Mouse (Mus musculus) limb, embryonic 14.5 days (tissue): ENCODE data around the gene Zfp30. TPM values are rescaled to one million over a fixed set of nuclear protein-coding genes. Genes with fewer than 3 reads are reported as not detected.

ENCODE experiments used
- ATAC-seq: fragments of 200-750 bp; cut with Nextera tagmentation; 2 replicates; pipeline ENCODE4 v1.8.0; 2017; ENCODE audit warnings: low read depth, moderate number of reproducible peaks, moderate TSS enrichment; ENCODE audit not compliant: low FRiP score
- DNase-seq: peaks from one replicate; pipeline ENCODE4 v3.0.0-alpha.2; 2015; ENCODE audit warnings: low spot score
- H3K27ac ChIP-seq: fragments of 300-500 bp; sonication (generic); replicated peaks from 2 replicates; pipeline ENCODE4 v1.5.1; 2014; ENCODE audit warnings: low read depth, mild to moderate bottlenecking, low read length, moderate library complexity, mixed read lengths
- H3K27me3 ChIP-seq: fragments of 300-500 bp; sonication (generic); 2 replicates; pipeline ENCODE4 v1.6.1; 2014; ENCODE audit warnings: low read length, mixed read lengths; ENCODE audit not compliant: control insufficient read depth, insufficient read depth
- H3K36me3 ChIP-seq: fragments of 300-500 bp; sonication (generic); 2 replicates; pipeline ENCODE4 v1.6.1; 2014; ENCODE audit warnings: mild to moderate bottlenecking, low read length, moderate library complexity, mixed read lengths; ENCODE audit not compliant: control insufficient read depth, insufficient read depth
- H3K4me1 ChIP-seq: fragments of 300-500 bp; sonication (generic); 2 replicates; pipeline ENCODE4 v1.6.1; 2014; ENCODE audit warnings: antibody characterized with exemption, low read length, mixed read lengths; ENCODE audit not compliant: control insufficient read depth, insufficient read depth
- H3K4me2 ChIP-seq: fragments of 300-500 bp; sonication (generic); replicated peaks from 2 replicates; pipeline ENCODE4 v1.6.1; 2014; ENCODE audit warnings: low read depth, mild to moderate bottlenecking, low read length, moderate library complexity; ENCODE audit not compliant: severe bottlenecking
- H3K4me3 ChIP-seq: fragments of 300-500 bp; sonication (generic); replicated peaks from 2 replicates; pipeline ENCODE4 v1.5.1; 2014; ENCODE audit warnings: low read length
- H3K9ac ChIP-seq: fragments of 300-500 bp; sonication (generic); 2 replicates; pipeline ENCODE4 v1.6.1; 2014; ENCODE audit warnings: mild to moderate bottlenecking, low read depth, low read length, moderate library complexity; ENCODE audit not compliant: severe bottlenecking
- H3K9me3 ChIP-seq: fragments of 300-500 bp; sonication (generic); 2 replicates; pipeline ENCODE4 v1.6.1; 2016; ENCODE audit warnings: low read length; ENCODE audit not compliant: control insufficient read depth
- POLR2A ChIP-seq: fragments of 200-500 bp; IDR thresholded peaks from 2 replicates; pipeline ENCODE4 v1.8.0; 2012; ENCODE audit warnings: inconsistent platforms, mild to moderate bottlenecking, moderate library complexity, borderline replicate concordance; ENCODE audit not compliant: insufficient read depth, insufficient read length; ENCODE audit errors: extremely low read depth
- WGBS: fragments of 180-500 bp; shearing (Covaris S2); extraction: QIAGEN DNeasy Blood & Tissue Kit; methylation state at CpG from one replicate; pipeline ENCODE4 v1.1.7; 2014; 5-methylcytosine and 5-hydroxymethylcytosine counted together
- polyA plus RNA-seq, 2 experiments: library from polyadenylated mRNA; depleted of rRNA in 1 of 2; stranded (reverse) in 1 of 2; unstranded in 1 of 2; fragments of >200 nt; fragmentation: Nextera tagmentation in 1 of 2; extraction: Ambion mirVana in 1 of 2; gene quantifications; 2 replicates each; pipeline versions ENCODE4 v1.2.1 to v1.2.3; 2012 to 2014

The Zfp30 gene
- polyA plus RNA-seq, 2 experiments = 8.7 to 11.4 TPM

DNA sequence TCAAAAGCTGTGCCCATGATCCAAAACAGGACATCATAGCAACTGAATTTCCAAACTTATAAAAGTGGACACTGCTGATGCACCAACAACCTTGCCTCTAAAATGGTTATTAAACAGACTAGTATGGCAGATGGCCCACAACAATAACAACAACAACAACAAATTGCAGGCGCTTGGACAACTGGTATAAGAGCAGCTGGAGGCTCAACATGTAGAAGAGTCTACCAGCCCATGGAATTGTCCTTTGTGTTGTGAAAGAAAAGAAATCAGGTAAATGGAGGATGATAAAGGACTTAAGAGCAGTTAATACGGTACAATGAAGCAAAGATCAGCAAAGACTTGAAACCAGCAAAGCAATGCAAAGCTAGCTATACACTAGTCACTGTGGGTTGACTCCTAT, 30.6 kb downstream of the Zfp30 start:
- Histone ChIP-seq H3K36me3 (no peaks in the 10 kb centered on the region), H3K4me3 (no peak overlapping the region), H3K4me2 (no peak overlapping the region), H3K27me3 (no peaks in the 10 kb centered on the region), H3K9me3 (no peaks in the 10 kb centered on the region), H3K4me1 (peaks cover 19% of the 10 kb centered on the region), H3K27ac (no peak overlapping the region), H3K9ac (no peak overlapping the region)
- ATAC-seq = no peak
- DNase-seq = no peak
- 92% methylated on average over 2 of the region's 2 CpGs for WGBS
- TF ChIP-seq POLR2A = no peak

DNA sequence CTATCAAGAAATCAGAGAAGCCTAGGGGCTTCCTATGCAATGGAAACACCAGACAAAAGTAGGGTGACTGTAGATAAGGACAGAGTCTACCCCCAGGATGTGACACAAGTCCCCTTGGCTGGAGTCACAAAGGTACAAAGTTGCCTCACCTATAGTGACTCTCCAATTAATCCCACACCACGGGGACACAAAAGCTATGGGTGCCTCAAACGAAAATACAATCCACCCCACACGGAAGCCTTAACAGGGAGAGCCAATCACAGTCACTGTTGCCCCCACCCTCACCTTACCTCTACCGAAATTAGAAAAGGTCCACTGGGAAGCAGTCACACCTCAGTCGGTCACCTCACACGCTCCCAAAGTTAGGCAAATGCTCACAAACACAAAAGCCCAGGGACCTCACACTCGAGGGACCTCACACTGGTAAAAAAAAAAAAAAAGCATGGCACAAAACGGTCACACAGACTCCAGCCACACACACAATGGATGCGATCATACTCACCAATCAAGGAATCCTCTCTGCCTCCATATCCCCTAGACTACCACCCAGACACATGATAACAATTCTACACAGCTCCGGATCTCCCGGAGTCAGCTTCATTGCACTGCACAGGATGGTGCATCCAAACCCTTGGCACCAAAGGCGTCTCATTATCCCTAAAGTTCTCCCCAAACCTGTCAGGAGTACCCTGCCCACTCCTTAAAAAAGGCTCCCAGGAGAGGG, 31.4 kb downstream of the Zfp30 start:
- ATAC-seq (peak; percentile 21), DNase-seq (no peak)
- no peaks in the 10 kb centered on the region for H3K36me3 ChIP-seq
- no peaks in the 10 kb centered on the region for H3K27me3 ChIP-seq
- 6% methylated on average over 12 of the region's 12 CpGs for WGBS
- peak overlapping the region; percentile 72 for H3K9ac ChIP-seq
- TF ChIP-seq POLR2A = no peak
- H3K4me3 ChIP-seq = peak overlapping the region; percentile 74
- H3K4me2 ChIP-seq = peak overlapping the region; percentile 70
- H3K4me1 ChIP-seq = peaks cover 21% of the 10 kb centered on the region
- H3K9me3 ChIP-seq = no peaks in the 10 kb centered on the region
- peak overlapping the region; percentile 38; the same call in 1 of the 2 replicates for H3K27ac ChIP-seq

DNA sequence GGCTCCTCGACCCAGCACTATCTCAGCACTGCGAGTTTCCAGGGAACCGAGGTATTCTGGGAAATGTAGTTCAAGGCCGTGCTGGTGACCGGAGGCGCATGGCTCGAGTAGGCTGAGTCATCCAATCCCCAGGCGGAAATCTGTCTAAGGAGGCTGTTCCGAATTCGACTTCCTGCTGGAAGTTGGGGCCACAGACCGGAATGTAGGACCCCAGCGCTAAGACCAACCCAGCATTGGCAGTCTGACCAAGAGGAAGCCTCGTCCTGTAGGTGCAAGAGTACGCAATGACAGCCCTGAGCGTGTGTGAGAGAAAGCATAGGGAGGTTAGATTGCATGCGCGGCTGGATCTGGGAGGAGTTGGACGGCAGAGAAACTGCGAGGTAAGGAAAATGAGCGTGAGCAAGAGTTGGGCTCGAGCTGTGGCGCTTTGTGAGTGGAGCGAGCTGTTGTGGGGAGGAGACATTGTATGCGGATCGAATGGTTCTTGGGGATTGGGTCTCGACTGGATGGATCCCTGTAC, 32.2 kb downstream of the Zfp30 start, which contains the start of gene Zfp790:
TSS of gene Zfp790 (plus strand) at position 205 of the 520 bp plus-strand sequence.
- under 1% methylated on average over 26 of the region's 26 CpGs for WGBS
- H3K27me3 ChIP-seq = no peaks in the 10 kb centered on the region

DNA sequence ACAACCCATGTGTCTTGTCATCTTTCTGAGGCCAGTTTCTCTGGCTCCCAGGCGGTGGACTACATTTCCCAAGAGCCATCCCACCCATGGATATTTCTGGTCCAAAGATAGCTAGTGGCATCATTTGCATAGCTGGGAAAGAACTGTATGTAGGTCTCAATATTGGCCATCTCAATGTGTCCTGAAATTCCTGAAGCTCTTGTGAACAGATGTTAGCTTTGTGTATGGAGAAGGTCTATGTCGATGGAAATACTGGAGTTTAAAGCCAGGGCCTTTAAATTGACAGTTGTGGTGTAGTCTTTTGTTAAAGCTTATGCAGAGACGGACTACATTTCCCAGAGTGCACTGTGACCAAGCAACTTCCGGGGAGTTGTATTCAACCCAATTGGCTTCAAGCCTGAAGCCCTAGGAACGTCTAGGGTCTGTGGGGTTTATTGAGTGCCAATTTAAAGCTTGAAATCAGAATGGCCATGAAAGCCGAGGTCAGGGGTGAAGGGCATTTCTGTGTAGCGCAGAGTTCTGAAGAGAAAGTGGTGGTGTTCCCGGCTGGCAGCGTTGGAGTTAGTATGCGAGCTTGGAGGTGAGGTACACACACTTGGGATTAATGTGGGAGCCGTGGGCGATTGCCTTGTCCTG, 34.9 kb downstream of the Zfp30 start:
- peaks cover 21% of the 10 kb centered on the region for H3K4me1 ChIP-seq
- no peak overlapping the region for H3K27ac ChIP-seq
- 4% methylated on average over 12 of the region's 12 CpGs for whole genome bisulfite sequencing
- peaks cover 20% of the 10 kb centered on the region for H3K36me3 ChIP-seq
- peak overlapping the region; percentile 52 for H3K4me3 ChIP-seq
- H3K4me2 ChIP-seq = peak overlapping the region; percentile 51
- DNase-seq (peak; percentile 89), ATAC-seq (no peak)
- TF ChIP-seq POLR2A = no peak
- H3K27me3 ChIP-seq = no peaks in the 10 kb centered on the region
- H3K9ac ChIP-seq = peak overlapping the region; percentile 66
- H3K9me3 ChIP-seq = no peaks in the 10 kb centered on the region

More for the DNA sequence above, 32.2 kb downstream of the Zfp30 start, which contains the start of gene Zfp790:
- Histone ChIP-seq H3K36me3 (no peaks in the 10 kb centered on the region), H3K9me3 (no peaks in the 10 kb centered on the region), H3K4me2 (peak within 1 kb of the TSS; percentile 70), H3K4me3 (peak within 1 kb of the TSS; percentile 74), H3K27ac (peak within 1 kb of the TSS; percentile 79), H3K9ac (peak within 1 kb of the TSS; percentile 76), H3K4me1 (peaks cover 21% of the 10 kb centered on the region)
- ATAC-seq (peak; percentile 94), DNase-seq (peak; percentile 97)
- TF ChIP-seq POLR2A = peak; percentile 56; the same call in 1 of the 2 replicates

DNA sequence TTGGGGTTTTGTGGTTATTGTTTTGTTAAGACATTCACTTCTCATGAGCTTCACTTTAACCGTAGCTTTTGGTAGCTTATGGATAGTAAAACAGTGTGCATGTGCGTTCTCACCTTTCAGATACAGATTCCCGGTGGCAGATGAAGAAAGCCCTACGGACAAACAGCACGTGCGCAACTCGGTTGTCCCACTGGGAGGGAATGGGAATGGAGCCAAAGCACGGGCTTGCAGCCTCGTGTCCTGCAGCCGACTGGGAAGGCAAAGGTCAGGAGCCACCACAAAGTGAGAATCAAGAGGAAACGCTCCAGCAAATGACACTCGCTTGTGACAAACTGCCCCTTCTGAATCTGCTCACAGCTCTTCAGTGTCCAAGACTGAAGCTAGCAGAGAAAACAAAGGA, 44.2 kb downstream of the Zfp30 start:
- no peak overlapping the region for H3K4me3 ChIP-seq
- DNase-seq = no peak
- H3K27me3 ChIP-seq = no peaks in the 10 kb centered on the region
- H3K9ac ChIP-seq = no peak overlapping the region
- TF ChIP-seq POLR2A = no peak
- H3K9me3 ChIP-seq = no peaks in the 10 kb centered on the region
- no peak for ATAC-seq
- 96% methylated on average over 12 of the region's 12 CpGs for WGBS
- H3K36me3 ChIP-seq = peaks cover 81% of the 10 kb centered on the region
- no peak overlapping the region for H3K27ac ChIP-seq
- H3K4me1 ChIP-seq = no peaks in the 10 kb centered on the region
- no peak overlapping the region for H3K4me2 ChIP-seq
